Mouse (Mus musculus): ENCODE results near the gene Adap2. TPM values are rescaled to one million over a fixed set of nuclear protein-coding genes. Genes with fewer than 3 reads are reported as not detected.
"Not testable (repeated sequence)": the region's sequence is repeated elsewhere in the genome, so short reads cannot be mapped to it uniquely, and the experiment has no call there.

Adap2 gene
- total RNA-seq (2017): not detected in 2 replicates

- peak; percentile 93 for ATAC-seq (replicated peaks; ENCODE audit: low read depth, poor library complexity, severe bottlenecking)
Measured at GRCm38 (mm10) chr11:80153857-80154495, at the start of gene Adap2. TSS of gene Adap2 (plus strand) at chr11:80154105.

DNA sequence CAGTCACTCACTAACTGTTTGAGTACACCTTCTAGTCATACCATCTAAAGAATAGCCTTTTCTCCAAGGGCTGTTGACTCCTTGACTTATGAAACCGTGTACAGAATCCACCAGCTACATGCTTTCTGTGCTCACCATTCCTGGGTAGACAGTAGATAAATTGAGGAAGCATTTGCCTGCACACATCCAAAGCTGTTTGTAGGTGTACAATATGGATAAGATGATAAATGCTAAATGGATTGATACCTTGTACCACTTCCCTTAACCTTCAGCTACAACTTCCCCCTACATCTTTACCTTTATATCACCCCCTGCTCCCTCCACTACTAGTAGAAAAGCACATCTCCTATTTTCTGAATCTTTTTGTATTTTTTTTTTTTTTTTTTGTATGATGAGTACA lies 49.5 kb upstream of the Adap2 start:
- ATAC-seq (replicated peaks; ENCODE audit: low read depth, poor library complexity, severe bottlenecking): no peak

GRCm38 (mm10) chr11:80116411-80116810 lies 37.5 kb upstream of the Adap2 start:
- no peak for ATAC-seq (replicated peaks; ENCODE audit: low read depth, poor library complexity, severe bottlenecking)

- no peak for ATAC-seq (replicated peaks; ENCODE audit: low read depth, poor library complexity, severe bottlenecking)
Measured at GRCm38 (mm10) chr11:80132050-80132449, 21.9 kb upstream of the Adap2 start.

DNA sequence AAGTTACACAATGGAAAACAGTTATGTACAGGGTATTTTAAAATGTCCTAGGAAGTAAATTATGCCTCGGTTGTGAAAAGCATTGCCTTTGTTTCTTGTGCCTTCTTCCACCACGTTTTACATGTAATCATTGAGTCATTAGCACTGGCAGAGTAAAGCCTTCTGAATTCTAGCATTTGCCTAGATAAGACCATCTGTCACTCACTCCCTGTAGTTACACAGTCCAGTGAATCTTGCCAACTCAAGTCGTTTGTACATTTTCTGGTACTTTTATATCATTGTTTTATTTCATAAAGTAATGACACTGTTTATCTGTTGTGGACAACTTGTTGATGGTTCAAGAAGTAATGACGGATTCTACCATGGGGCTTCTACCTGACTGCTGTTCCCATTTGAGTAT lies 19.2 kb upstream of the Adap2 start:
- no peak for ATAC-seq (replicated peaks; ENCODE audit: low read depth, poor library complexity, severe bottlenecking)

DNA sequence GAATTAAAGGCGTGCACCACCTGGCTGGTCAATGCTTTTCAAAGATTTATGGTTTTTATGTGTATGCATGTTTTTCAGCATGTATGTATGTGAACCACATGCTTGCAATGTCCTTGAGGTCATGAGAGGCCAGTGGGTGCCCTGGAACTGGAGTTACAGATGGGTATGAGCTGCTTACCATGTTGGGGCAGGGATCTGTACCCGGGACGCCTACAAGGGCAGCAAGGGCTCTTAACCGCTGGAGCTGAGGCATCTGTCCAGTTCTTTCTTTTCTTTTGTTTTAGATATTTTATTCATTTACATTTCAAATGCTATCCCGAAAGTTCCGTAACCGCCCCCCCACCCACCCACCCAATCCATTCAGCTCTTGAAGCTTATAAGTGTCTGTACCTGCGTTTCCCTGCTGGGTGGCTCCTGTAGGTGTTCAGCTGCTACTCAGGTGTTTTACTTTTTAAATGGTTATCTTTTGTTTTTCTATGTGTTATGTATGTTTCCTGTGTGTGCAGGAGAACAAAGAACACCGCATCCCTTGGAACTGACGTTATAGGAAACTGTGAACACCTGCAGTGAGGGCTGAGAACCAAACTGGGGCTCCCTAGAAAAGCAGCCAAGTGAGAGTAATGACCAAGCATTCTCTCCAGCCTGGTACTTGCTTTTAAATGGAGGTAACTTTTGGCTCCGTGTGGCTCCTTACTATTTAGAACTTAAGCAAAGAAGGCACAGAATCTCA lies 17.8 kb upstream of the Adap2 start:
- ATAC-seq (replicated peaks; ENCODE audit: low read depth, poor library complexity, severe bottlenecking): no peak

GRCm38 (mm10) chr11:80136786-80137185 lies 17.1 kb upstream of the Adap2 start:
- ATAC-seq (replicated peaks; ENCODE audit: low read depth, poor library complexity, severe bottlenecking): no peak

DNA sequence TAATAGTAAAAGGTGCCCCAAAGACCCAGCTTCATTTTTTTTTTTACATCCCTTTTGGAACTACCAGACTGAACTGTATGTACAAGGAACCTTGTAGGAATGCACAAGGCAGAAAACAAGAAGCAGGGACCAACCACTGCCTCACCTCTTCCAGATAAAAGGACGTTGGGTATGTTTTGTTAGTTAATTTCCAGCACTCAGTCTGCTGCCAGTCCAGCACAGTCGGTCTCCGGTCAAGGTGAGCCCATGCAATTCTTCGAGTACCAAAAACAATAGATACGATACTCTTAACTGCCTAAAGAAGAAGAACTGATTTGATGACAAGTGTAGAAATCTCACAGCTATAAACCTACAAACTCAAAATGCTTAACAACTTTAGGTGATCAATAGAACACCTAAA lies 16.1 kb upstream of the Adap2 start:
- no peak for ATAC-seq (replicated peaks; ENCODE audit: low read depth, poor library complexity, severe bottlenecking)

- ATAC-seq (replicated peaks; ENCODE audit: low read depth, poor library complexity, severe bottlenecking): peak; percentile 86
Measured at GRCm38 (mm10) chr11:80141825-80142521, 11.9 kb upstream of the Adap2 start, which contains the start of gene Tefm. TSS of gene Tefm (minus strand) at chr11:80142175.

GRCm38 (mm10) chr11:80142872-80143271 lies 11.0 kb upstream of the Adap2 start:
- no peak for ATAC-seq (replicated peaks; ENCODE audit: low read depth, poor library complexity, severe bottlenecking)

- ATAC-seq (replicated peaks; ENCODE audit: low read depth, poor library complexity, severe bottlenecking): peak; percentile 55
Measured at GRCm38 (mm10) chr11:80145787-80146275, 8.1 kb upstream of the Adap2 start.

DNA sequence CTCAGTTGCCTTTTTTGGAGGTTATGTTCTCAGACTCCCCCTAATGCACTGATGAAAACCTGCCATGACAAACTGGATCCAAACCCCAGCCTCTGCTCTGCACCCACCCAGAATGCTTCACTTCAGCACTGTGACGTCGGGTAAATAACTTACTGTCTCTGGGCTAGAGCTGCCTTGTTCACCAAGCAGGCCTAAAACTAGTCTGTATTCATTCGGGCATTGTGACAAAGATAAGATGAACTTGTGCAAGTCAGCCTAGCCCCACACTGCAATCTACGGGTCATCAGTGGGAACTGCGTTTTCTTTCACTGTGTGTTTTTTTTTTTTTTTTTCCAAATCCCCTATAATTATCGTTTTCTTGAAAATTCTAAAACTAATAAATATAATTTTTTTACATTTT lies 6.2 kb upstream of the Adap2 start:
- no peak; the same call in 1 of the 2 replicates for ATAC-seq (replicated peaks; ENCODE audit: low read depth, poor library complexity, severe bottlenecking)

- no peak for ATAC-seq (replicated peaks; ENCODE audit: low read depth, poor library complexity, severe bottlenecking)
Measured at GRCm38 (mm10) chr11:80148313-80148712, 5.6 kb upstream of the Adap2 start.

DNA sequence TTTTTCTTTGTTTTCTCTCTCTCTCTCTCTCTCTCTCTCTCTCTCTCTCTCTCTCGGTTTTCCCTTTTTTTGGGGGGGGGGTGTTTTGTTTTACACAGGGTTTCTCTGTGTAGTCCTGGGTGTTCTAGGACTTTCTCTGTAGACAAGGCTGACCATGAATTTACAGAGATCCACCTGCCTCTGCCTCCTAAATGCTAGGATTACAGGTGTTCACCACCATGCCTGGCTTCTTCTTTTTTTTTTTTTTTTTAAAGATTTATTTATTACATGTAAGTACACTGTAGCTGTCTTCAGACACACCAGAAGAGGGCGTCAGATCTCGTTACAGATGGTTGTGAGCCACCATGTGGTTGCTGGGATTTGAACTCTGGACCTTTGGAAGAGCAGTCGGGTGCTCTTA lies 4.9 kb upstream of the Adap2 start:
- not testable (repeated sequence) for ATAC-seq (replicated peaks; ENCODE audit: low read depth, poor library complexity, severe bottlenecking)

DNA sequence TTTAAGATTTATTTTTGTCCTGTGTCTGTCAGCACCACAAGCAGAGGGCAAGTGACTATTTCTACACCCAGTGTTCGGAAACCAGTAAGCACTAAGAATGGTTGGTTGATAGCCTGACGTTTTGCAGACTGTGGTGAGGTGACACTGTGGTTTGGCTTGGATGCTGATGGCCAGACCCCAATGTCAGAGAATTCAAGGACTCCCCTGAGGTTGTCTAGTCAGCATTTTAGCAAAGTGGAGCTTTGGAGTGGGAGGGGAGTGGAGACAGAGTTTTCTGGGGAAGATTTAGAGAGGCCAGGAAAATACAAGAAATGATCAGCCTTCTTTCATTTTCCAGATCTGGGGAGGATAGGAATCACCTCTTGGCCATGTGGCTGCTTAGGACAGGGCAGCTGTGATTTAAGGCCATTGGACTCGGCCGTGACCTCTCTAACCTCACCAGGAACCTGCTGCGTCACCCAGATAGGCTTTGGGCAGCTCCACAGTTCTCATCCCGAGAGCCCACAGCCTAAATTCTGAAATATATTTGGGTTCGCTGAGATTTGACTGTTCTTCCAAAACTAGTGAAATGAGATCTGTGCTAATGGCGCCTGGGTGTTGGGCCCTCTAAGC lies 4.4 kb upstream of the Adap2 start:
- no peak for ATAC-seq (replicated peaks; ENCODE audit: low read depth, poor library complexity, severe bottlenecking)

DNA sequence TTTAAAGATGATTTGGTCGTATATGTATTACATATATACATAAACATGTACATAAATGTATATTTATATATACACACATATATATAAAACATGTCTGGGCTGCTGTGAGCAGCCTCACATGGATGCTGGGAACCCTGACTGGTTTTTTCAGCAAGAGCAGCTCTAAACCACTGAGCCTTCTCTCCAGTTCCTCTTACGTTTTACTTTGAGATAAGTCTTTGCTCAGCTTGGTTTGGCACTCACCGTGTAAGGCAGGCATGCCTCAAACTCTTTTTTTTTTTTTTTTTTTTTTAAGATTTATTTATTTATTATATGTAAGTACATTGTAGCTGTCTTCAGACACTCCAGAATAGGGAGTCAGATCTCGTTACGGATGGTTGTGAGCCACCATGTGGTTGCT lies 3.3 kb upstream of the Adap2 start:
- no peak for ATAC-seq (replicated peaks; ENCODE audit: low read depth, poor library complexity, severe bottlenecking)

DNA sequence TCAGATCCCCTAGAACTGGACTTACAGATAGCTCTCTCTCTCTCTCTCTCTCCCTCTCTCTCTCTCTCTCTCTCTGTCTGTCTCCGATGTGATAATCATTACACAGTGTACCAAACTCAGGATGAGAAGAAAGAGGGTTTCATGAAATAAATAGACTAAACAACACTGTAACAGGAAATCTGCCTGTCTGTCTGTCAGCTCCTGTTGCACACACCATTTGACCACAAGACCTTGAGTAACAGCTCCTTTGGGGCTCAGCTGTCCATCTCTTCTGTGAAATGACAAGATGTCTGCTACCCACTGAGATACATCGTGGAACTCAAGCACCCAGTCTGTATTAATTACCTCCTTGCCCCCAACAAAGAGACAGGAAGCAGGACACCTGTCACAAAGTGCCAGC lies 2.4 kb upstream of the Adap2 start:
- no peak for ATAC-seq (replicated peaks; ENCODE audit: low read depth, poor library complexity, severe bottlenecking)

- no peak for ATAC-seq (replicated peaks; ENCODE audit: low read depth, poor library complexity, severe bottlenecking)
Measured at GRCm38 (mm10) chr11:80152376-80152775, 1.5 kb upstream of the Adap2 start.

DNA sequence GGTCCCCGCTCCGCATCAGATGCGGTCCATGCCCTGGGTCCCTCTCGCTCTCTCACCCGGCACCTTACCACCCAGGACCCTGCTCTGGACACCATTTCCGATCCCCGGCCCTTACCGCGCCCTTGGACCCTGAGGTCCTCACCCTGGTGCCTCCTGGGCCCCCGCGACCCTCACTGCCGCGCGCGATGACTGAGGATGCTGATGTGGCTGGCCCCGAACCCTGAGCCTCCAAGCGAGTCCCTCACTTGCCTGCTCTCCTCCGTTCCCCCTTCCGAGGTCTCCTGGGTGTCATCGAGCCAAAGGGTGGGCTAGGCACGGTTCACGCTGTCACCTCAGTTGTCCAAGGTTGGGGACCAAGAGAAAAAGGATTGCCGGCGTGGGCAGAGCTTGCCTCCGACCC lies 596 bp downstream of the Adap2 start:
- ATAC-seq (replicated peaks; ENCODE audit: low read depth, poor library complexity, severe bottlenecking): no peak

GRCm38 (mm10) chr11:80155541-80155940 lies 1.6 kb downstream of the Adap2 start:
- no peak for ATAC-seq (replicated peaks; ENCODE audit: low read depth, poor library complexity, severe bottlenecking)

DNA sequence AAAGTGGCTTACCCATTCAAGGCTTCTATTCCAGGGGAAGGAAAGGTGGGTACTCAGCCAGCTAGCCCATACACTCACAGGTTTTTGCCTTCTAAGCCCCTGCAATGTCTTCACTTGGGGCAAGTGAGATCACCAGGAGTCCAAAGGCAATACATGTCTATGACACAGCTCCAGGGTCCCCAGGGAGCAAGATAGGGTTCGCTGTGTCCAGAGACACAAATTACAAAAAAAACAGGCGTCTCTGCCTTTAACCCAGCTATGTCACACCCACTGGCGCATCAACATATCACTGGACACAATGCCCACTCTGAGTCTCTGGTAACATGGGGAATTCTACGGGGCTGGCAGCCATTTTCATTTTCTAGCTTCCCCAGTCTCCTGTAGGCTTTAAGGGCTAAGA lies 2.1 kb downstream of the Adap2 start:
- ATAC-seq (replicated peaks; ENCODE audit: low read depth, poor library complexity, severe bottlenecking): no peak
